Mouse (Mus musculus): ENCODE data around the gene Zmym1. TPM values are rescaled to one million over a fixed set of nuclear protein-coding genes. Genes with fewer than 3 reads are reported as not detected.

Zmym1 gene
- total RNA-seq, 2 experiments from 2014 or later = 8.4 to 10.9 TPM

Other genes with a start within 250 kb of the Zmym1 start
- 0.84 and 4.7 TPM in 2 replicates for gene Zmym4, start 93.0 kb downstream of the Zmym1 start, total RNA-seq (2015; ENCODE audit: low replicate concordance)
- gene Zmym4, start 93.0 kb downstream of the Zmym1 start, total RNA-seq (2017; ENCODE audit: low replicate concordance) = 2.2 and 13.5 TPM in 2 replicates
- gene Sfpq, start 39.8 kb downstream of the Zmym1 start, total RNA-seq (2015; ENCODE audit: low replicate concordance) = 346 and 537 TPM in 2 replicates
- gene Sfpq, start 39.8 kb downstream of the Zmym1 start, total RNA-seq (2017; ENCODE audit: low replicate concordance) = 851 and 884 TPM in 2 replicates
- 3.6 and 4.2 TPM in 2 replicates for gene Zmym6, start 16.2 kb upstream of the Zmym1 start, total RNA-seq (2015; ENCODE audit: low replicate concordance)
- gene Zmym6, start 16.2 kb upstream of the Zmym1 start, total RNA-seq (2017; ENCODE audit: low replicate concordance) = 0.83 and 1.5 TPM in 2 replicates
- gene Tmem35b, start 62.5 kb upstream of the Zmym1 start, total RNA-seq (2015; ENCODE audit: low replicate concordance) = 4.3 and 11.3 TPM in 2 replicates
- gene Tmem35b, start 62.5 kb upstream of the Zmym1 start, total RNA-seq (2017; ENCODE audit: low replicate concordance) = 0.45 and 2.3 TPM in 2 replicates
- not detected in 2 replicates for gene Dlgap3, start 108.1 kb upstream of the Zmym1 start, total RNA-seq (2015; ENCODE audit: low replicate concordance)
- gene Dlgap3, start 108.1 kb upstream of the Zmym1 start, total RNA-seq (2017; ENCODE audit: low replicate concordance) = not detected in 2 replicates
- 3.8 and 4.0 TPM in 2 replicates for gene Smim12, start 182.6 kb upstream of the Zmym1 start, total RNA-seq (2015; ENCODE audit: low replicate concordance)
- gene Smim12, start 182.6 kb upstream of the Zmym1 start, total RNA-seq (2017; ENCODE audit: low replicate concordance) = 7.1 and 11.1 TPM in 2 replicates